Mouse (Mus musculus) liver, embryonic 14.5 days (tissue): ENCODE data around the gene Rara. TPM values are rescaled to one million over a fixed set of nuclear protein-coding genes. Genes with fewer than 3 reads are reported as not detected.
"Not testable (repeated sequence)": the region's sequence is repeated elsewhere in the genome, so short reads cannot be mapped to it uniquely, and the experiment has no call there.

Experiments used
- ATAC-seq: fragments of 200-750 bp; cut with Nextera tagmentation; 2 replicates; pipeline ENCODE4 v1.8.0; 2017; ENCODE audit warnings: moderate number of reproducible peaks, mild to moderate bottlenecking, moderate library complexity; ENCODE audit not compliant: insufficient read depth
- DNase-seq, 3 experiments: peaks; one replicate each; pipeline ENCODE4 v3.0.0-alpha.2; 2012 to 2013; ENCODE audit warnings: low read depth in 3 of 3, low spot score in 3 of 3
- H3K27ac ChIP-seq: fragments of 300-500 bp; sonication (generic); 2 replicates; pipeline ENCODE4 v1.5.1; 2014; ENCODE audit warnings: moderate library complexity, mild to moderate bottlenecking, control low read depth, inconsistent platforms
- H3K27me3 ChIP-seq: fragments of 300-500 bp; sonication (generic); 2 replicates; pipeline ENCODE4 v1.6.1; 2014; ENCODE audit warnings: mild to moderate bottlenecking, low read length, moderate library complexity; ENCODE audit not compliant: control insufficient read depth, insufficient read depth
- H3K36me3 ChIP-seq: fragments of 300-500 bp; sonication (generic); replicated peaks from 2 replicates; pipeline ENCODE4 v1.6.1; 2014; ENCODE audit warnings: low read depth; ENCODE audit not compliant: control insufficient read depth, insufficient read depth
- H3K4me1 ChIP-seq, 2 experiments: fragments of 200-500 bp in 1 of 2; fragments of 300-500 bp in 1 of 2; sonication (generic) in 1 of 2; replicated peaks; 2 replicates each; pipeline ENCODE4 v1.6.1; 2012 to 2014; ENCODE audit warnings: antibody characterized with exemption in 1 of 2, inconsistent platforms in 1 of 2, low read length in 1 of 2; ENCODE audit not compliant: control insufficient read depth in 2 of 2, insufficient read depth in 2 of 2
- H3K4me2 ChIP-seq: fragments of 300-500 bp; sonication (generic); 2 replicates; pipeline ENCODE4 v1.6.1; 2014; ENCODE audit warnings: low read depth, mild to moderate bottlenecking, control low read depth, moderate library complexity
- H3K4me3 ChIP-seq, 2 experiments: fragments of 200-500 bp in 1 of 2; fragments of 300-500 bp in 1 of 2; sonication (generic) in 1 of 2; 2 replicates each; pipeline ENCODE4 v1.5.1; 2012 to 2014; ENCODE audit warnings: low read depth in 2 of 2, low read length in 2 of 2, mild to moderate bottlenecking in 2 of 2, control low read depth in 1 of 2, inconsistent platforms in 1 of 2, moderate library complexity in 1 of 2; ENCODE audit not compliant: insufficient read depth in 1 of 2
- H3K9ac ChIP-seq: fragments of 300-500 bp; sonication (generic); replicated peaks from 2 replicates; pipeline ENCODE4 v1.6.1; 2014; ENCODE audit warnings: mild to moderate bottlenecking, control low read depth, moderate library complexity
- H3K9me3 ChIP-seq: fragments of 300-500 bp; sonication (generic); 2 replicates; pipeline ENCODE4 v1.6.1; 2016; ENCODE audit warnings: low read length, mixed read lengths; ENCODE audit not compliant: control insufficient read depth
- CTCF ChIP-seq: IDR thresholded peaks from 2 replicates; pipeline ENCODE4 v1.5.1; 2016; ENCODE audit warnings: antibody characterized with exemption, low read depth, control low read depth
- EP300 ChIP-seq: IDR thresholded peaks from 2 replicates; pipeline ENCODE4 v1.6.1; 2016; ENCODE audit warnings: antibody characterized with exemption, low read depth
- WGBS: fragments of 180-500 bp; shearing (Covaris S2); extraction: QIAGEN DNeasy Blood & Tissue Kit; methylation state at CpG from one replicate; pipeline ENCODE4 v1.1.7; 2014; ENCODE audit not compliant: insufficient replicate concordance; 5-methylcytosine and 5-hydroxymethylcytosine counted together
- polyA plus RNA-seq, 2 experiments: library from polyadenylated mRNA; depleted of rRNA in 1 of 2; stranded (reverse) in 1 of 2; unstranded in 1 of 2; fragments of >200 nt; fragmentation: Nextera tagmentation in 1 of 2; extraction: Ambion mirVana in 1 of 2; gene quantifications; 2 replicates each; pipeline versions ENCODE4 v1.2.1 to v1.2.3; 2012 to 2014

Rara gene
- polyA plus RNA-seq, 2 experiments: 1.9 to 3.2 TPM

- DNase-seq (no peak), ATAC-seq (no peak)
- peaks cover 0 to 6% of the 10 kb centered on the region in 2 experiments; a peak in 1 of 4 replicates for H3K4me1 ChIP-seq
- no peak for TF ChIP-seq EP300
- TF ChIP-seq CTCF: no peak
- peaks cover 20% of the 10 kb centered on the region for H3K27me3 ChIP-seq
- no peak overlapping the region for H3K9ac ChIP-seq
- no peaks in the 10 kb centered on the region for H3K36me3 ChIP-seq
- no peak overlapping the region for H3K27ac ChIP-seq
- no peak overlapping the region for H3K4me3 ChIP-seq
- no peak overlapping the region for H3K4me2 ChIP-seq
- H3K9me3 ChIP-seq: no peaks in the 10 kb centered on the region
- WGBS: 22% methylated on average over 10 of the region's 10 CpGs
These were observed 3.3 kb downstream of the Rara start for GRCm38 (mm10) chr11:98930773-98931512.

DNA sequence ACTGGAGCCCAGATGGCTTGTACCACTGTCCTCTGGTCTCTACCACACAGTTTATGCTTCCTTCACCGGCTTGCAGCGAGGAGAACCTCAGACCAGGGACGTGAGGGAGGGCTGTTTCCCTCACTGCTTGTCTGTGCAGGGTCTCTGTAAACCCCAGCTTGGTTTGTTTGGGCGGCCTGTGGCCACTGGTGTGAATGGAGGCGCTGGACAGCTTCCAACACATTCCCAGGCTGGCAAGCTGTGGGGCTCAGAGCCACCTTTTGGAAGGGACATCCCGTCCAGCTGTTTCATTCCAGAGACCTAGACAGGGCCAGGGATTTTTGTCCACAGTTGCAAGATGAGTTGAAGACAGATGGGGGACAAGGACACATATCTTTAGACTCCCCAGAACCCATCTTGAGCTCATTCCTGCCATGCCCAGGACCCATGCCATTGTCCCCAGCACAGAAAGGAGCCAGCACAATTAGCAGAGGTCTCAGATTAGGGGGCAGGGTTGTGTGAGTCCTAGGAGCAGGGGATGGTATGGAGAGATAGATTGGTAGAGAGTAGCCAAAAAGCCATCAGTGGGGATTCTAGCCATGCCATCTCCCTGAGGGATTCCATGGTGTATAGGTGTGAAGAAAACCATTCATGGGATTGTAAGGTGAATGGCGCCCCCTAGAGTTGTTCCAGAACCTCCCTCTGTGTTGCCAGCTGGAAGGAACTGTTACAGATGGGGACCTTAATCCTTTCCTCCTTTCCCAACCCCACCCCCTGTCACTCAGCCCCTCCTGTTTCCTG, 4.1 kb downstream of the Rara start:
- Histone ChIP-seq H3K36me3 (no peaks in the 10 kb centered on the region), H3K9me3 (no peaks in the 10 kb centered on the region), H3K27ac (no peak overlapping the region), H3K9ac (no peak overlapping the region), H3K4me1 (peaks cover 2 to 5% of the 10 kb centered on the region in 2 experiments; a peak in 2 of 4 replicates), H3K4me2 (no peak overlapping the region), H3K4me3 (no peak overlapping the region), H3K27me3 (peaks cover 28% of the 10 kb centered on the region)
- WGBS: 28% methylated on average over 7 of the region's 7 CpGs
- TF ChIP-seq EP300 (no peak), CTCF (0 out of 2 replicates have a peak, but pooled peaks have one; percentile 12)
- ATAC-seq: no peak
- DNase-seq: no peak

DNA sequence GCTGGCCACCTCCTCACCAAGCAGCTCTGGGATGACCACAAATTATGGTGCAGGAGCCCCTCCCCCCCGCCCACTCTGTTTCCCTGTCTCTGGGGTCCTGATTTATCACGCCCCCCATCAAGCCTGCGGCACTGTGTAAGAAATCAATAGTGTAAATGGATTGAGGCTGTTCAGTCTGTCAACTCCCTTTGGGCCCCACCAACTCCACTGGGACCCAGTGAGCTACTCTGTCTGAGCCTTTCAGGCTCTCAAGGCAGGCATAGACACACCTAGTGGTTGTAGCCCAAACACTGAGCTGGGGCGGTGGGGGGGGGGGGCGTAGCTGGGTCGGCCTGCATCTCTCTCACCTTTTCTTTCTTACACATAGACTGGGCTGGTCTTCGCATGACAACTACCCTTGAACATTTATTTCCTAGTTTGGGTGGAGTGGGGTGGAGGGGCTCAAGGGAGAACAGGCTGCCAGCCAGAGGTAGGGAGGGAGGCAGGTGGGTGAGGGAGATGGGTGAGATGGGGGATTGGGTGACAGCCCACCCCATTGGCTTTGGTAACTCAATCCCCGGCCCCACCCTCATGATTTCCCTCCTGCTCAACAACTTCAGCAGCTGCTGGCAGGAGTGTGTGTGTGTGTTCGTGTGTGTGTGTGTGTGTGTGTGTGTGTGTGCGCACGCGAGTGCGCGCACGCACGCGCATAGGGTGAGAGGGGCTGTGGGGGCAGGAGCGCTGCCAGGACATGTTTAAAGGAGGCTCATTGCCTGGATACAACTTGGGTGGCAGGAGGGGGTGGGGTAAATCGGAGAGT, 4.9 kb downstream of the Rara start:
- no peak for ATAC-seq
- Histone ChIP-seq H3K9ac (no peak overlapping the region), H3K9me3 (no peaks in the 10 kb centered on the region), H3K4me3 (no peak overlapping the region), H3K27ac (no peak overlapping the region), H3K27me3 (peaks cover 32% of the 10 kb centered on the region), H3K36me3 (no peaks in the 10 kb centered on the region), H3K4me2 (no peak overlapping the region), H3K4me1 (peaks cover 2 to 5% of the 10 kb centered on the region in 2 experiments; a peak in 2 of 4 replicates)
- 31% methylated on average over 19 of the region's 19 CpGs for WGBS
- no peak for DNase-seq
- TF ChIP-seq EP300 (no peak), CTCF (no peak)

- no peak overlapping the region for H3K27ac ChIP-seq
- H3K9ac ChIP-seq: no peak overlapping the region
- DNase-seq (no peak), ATAC-seq (no peak)
- H3K4me3 ChIP-seq: no peak overlapping the region
- H3K27me3 ChIP-seq: peaks cover 39% of the 10 kb centered on the region
- TF ChIP-seq CTCF (peak; percentile 68), EP300 (no peak)
- no peaks in the 10 kb centered on the region for H3K36me3 ChIP-seq
- H3K9me3 ChIP-seq: no peaks in the 10 kb centered on the region
- no peak overlapping the region for H3K4me2 ChIP-seq
- H3K4me1 ChIP-seq: peaks cover 2 to 5% of the 10 kb centered on the region in 2 experiments; a peak in 2 of 4 replicates
- WGBS: 39% methylated on average over 9 of the region's 9 CpGs
These were observed 5.5 kb downstream of the Rara start for GRCm38 (mm10) chr11:98933151-98933550.

DNA sequence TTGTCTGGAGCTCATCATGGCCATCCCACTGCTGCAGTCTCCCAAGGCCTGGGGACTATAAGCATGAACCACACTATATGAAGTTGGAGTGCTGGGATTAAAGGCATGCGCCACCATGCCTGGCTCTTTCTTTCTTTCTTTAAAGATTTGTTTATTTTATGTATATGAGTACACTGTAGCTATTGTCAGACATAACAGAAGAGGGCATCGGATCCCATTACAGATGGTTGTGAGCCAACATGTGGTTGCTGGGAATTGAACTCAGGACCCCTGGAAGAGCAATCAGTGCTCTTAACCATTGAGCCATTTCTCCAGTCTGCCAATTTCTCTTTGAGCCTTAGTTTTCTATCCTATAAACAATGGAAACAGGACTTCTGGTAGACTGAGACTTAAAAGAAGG, 6.2 kb downstream of the Rara start:
- H3K4me2 ChIP-seq, H3K36me3 ChIP-seq, H3K4me3 ChIP-seq, H3K27ac ChIP-seq, ATAC-seq, DNase-seq, H3K4me1 ChIP-seq, H3K9ac ChIP-seq, H3K9me3 ChIP-seq: not testable (repeated sequence)
- 74% methylated on average over 2 of the region's 2 CpGs for WGBS
- peaks cover 46% of the 10 kb centered on the region for H3K27me3 ChIP-seq
